Mouse (Mus musculus): Measurements from ENCODE around the gene Nin. TPM values are rescaled to one million over a fixed set of nuclear protein-coding genes. Genes with fewer than 3 reads are reported as not detected.

Nin gene
- total RNA-seq, 2 experiments from 2014 or later: 20.8 to 25.2 TPM

DNA sequence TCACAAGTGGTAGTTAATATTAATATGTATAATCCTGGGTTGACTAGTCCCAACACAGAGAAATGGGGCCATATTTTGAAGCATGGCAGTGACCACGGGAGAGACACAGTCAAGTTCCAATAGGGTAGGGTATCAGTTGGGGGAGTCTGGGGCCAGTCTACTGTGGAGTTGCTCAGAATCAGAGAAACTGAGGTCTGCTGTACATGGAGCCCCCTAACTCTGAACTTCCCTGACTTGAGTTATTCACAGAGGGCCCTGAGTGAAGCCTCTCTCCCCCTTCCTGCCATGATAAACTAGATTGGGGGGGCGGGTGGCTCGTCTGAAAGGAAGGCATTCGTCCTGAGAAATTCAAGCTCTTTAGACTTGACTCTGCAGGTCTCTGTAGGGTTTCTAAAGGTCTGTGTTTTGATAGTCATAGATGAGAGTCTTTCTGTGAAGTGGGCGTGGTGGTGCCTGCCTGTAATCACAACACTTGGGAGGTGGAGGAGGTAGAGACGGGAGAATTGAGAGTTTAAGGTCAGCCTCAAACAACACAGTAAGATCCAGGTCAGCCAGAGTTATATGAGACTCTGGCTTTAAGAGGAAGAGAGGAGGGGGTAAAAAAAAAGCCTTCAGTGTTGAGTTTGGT, 20.1 kb downstream of the Nin start:
- intact Hi-C loops (cut with DNase I): no loop called here
- DNase-seq: no peak

DNA sequence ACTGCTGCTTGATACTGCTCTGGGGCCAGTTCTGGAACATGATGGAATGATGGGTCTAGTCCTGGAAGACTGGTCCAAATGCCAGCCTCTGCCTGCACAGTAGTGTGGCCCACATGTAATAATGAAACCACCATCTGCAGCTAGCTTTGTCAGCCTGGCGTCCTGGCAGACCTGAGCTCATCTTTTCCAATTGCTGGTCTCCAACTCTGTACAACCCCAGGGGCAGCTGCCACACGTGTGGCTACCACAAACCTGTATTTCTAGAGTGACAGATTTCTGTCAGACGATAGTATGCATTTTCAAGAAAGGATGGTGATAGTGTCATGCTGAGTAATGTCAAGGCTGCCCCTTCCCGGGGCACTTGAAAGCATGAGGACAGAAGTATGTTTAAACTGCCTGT, 25.2 kb downstream of the Nin start:
- DNase-seq: no peak
- intact Hi-C loops (cut with DNase I): no loop called here

DNA sequence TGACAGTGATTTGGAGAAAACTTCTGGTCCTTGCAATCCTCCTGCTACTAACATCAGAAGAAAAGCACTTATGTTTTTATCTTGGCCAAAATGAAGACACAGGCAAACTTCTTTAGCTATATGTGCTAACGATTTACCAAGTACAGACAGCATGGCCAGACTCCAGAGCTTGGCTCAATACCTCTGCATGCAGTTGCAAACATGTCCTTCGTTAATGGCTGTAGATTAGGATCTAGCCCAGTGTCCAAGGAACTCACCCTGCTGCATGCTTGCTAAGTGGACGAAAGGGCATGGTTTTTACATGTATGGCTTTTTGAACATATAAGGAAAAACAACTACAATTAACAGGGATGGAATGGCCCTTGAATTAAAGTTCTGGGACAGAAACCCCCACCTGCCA, 28.2 kb downstream of the Nin start:
- intact Hi-C loops (cut with DNase I): no loop called here

DNA sequence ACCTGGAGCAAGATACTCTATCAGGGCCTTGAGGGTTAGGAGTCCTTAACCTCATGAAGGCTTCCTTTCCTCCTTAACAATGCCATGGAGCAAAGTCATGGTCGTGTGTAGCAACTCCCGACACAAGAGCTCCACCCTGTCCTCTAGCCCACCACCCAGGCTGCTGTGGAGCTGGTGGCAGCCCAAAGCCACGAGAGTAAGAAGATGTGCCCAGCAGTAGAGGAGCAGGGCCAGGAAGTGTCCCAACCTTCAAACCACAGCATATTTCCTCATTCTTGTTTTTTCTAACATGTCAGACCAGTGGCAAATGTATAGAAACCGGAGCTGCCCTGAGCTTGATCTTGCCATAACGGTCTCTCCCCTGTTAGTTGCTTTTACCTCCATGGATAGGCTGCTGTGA, 29.3 kb downstream of the Nin start:
- DNase-seq: no peak
- intact Hi-C loops (cut with DNase I): no loop called here

More for the DNA sequence above, 28.2 kb downstream of the Nin start:
- DNase-seq: no peak

DNA sequence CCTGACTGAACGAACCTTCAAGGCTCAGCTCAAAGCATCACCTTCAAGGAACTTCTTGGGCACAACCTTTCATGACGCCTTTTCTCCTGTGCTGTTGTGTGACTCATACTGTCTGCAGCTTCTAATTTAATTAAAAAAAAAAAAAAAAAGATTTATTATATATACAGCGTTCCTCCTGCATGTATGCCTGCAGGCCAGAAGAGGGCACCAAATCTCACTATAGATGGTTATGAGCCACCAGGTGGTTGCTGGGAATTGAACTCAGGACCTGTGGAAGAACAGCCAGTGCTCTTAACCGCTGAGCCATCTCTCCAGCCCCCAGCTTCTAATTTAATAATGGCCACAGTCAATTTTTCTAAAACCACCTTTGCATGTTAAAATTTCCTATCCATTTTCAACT, 29.8 kb downstream of the Nin start:
- no peak for DNase-seq
- intact Hi-C loops (cut with DNase I): no loop called here

DNA sequence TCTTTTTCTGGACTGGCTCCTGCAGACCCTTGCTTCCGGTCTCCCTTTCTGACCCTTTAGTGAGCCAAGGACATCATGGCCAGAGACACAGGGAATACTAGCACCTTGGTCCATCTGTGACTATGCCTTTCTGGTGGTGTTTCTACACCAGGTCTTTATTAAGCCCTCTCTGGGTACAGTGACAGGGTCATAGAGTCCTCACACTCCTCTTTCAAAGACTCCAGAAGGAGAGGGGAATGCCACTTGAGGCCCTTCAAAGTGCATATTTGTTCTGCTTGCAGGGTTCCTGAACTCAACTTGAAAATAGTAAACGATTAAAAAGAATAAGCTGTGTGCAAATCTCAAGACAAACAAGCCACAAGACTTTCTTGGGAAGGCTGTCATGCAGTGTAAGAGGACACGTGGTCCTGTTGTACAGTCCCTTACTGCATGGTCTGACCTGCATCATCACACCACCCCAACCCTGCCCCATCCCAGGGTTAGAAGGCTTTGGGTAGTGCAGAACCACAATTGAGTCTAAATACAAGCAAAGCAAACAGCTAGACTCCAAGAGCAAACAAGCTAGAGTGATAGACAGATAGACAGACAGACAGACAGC, 30.5 kb downstream of the Nin start:
- intact Hi-C loops (cut with DNase I): no loop called here
- DNase-seq: no peak

DNA sequence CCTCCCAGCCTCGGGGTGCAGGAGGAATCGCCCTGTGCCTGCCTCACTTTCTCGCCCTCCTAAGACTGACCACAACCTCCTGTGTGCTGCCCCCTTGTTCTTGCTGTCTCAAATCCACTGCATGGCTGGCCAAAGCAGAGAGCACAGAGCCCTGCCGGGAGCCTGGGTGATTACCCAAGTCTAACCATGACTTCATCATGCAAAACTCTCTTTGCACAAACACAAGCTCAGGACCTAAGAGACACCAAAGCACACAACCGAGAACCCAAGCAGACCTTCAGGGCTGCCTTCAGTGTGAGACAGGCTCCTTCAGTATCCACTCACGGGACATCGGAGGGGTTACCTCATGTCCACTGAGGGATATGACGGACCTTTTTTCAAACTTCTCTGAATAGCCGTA, 31.0 kb downstream of the Nin start:
- no peak for DNase-seq
- intact Hi-C loops (cut with DNase I): no loop called here

DNA sequence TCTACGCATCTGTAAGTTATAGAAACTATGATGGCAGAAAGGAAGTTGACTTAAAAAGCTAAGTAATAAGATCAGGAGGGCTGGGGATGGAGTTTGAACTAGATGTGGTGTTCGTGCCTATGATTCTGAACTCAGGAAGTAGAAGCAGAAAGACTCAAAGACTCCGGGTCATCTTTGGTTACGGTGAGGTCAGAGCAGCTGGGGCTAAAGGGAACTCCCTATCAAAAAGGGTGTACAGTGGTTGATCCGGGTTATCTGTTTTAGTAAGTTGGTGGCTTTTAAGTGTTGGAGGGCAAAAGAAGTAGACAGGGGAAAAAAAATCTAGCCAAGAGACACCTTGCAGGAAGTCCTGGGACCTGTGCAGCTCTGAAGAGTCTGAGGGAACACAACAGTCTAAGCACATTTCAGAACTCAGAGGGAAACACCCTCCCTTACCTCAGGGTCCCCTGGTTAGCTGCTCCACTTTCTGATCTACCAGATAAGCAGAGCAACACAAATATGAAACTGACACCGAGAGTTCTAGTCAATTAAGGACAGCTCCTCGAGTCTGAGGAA, 35.0 kb downstream of the Nin start:
- DNase-seq: no peak
- intact Hi-C loops (cut with DNase I): loop anchor here (5.0 kb wide), 1 partner anchor 69 kb away; no protein-coding TSS in a partner anchor

DNA sequence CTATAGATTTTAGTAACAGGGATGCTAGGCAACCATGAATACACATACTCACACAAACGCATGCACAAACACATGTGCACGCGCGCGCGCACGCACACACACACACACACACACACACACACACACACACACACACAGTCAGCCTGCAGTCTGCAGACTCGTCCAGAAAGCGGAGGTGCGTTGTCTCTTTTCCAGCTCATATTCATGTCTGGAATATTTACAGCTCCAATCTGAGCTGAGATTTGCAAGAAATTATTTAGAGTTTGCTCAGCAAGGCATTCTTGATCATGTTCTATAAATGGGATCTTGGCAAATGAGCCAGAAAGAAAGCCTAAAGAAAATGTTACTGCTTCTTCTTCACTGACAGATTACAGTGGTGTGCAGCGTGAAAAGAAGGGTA, 37.0 kb downstream of the Nin start:
- intact Hi-C loops (cut with DNase I): loop anchor here (5.0 kb wide), 1 partner anchor 71 kb away; no protein-coding TSS in a partner anchor
- no peak for DNase-seq

DNA sequence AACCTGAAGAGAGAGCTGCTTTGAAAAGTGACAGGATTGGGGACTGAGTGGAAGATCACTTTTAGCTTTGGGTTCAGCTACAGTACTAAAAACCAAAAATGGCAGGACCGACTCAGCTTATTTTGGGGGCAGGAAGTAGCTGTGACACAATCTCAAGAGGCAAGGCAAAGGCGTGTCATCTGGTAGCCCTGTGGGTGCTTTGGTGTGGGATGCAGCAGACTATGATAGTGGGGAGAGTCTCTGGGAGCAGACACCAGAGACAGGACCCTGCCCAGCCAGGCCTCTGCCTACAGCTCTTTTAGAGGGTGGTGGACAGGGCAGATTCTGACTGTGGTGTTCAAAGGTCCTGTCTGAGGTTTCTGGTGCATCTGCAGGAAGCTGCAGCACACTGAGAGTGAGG, 38.5 kb downstream of the Nin start:
- intact Hi-C loops (cut with DNase I): loop anchor here (5.0 kb wide), 1 partner anchor 72 kb away; no protein-coding TSS in a partner anchor
- no peak for DNase-seq

DNA sequence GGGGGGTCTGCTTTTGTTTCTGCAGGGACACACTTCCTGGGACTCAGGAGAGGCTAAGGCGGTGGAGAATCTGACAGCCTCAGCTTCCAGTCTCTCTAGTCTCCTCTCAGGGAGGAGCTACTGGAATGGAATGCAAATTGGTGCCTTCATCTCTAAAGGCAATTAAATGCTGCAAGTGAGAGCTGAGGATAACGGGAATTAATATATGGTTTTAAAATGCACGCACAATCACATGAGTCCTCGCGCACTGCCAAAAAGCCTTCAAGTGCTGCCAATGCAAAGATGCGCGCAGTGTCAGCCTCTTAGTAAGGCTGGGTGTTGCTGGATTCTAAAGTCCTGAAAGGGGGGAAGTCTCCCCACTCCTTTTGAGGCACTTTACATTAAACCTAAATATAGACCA, 42.6 kb downstream of the Nin start:
- no peak for DNase-seq
- intact Hi-C loops (cut with DNase I): no loop called here

DNA sequence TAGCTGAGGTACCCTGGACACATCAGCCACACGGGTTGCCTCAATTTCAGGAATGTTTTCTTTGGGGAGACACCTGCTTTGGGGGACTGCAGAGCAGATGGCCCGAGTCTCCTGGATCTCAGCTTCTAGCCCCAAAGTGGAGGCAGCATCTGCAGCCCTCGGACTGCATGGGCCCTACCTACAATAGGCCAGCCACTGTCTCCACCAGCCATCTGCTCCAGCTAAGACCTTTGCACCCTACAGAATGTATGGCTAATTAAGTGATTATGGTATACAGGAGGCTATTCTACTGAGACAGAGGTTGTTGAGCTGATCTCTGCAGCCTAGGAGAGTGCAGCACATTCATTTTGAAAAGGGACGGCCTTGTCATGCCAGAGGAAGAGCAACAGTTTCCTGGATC, 43.2 kb downstream of the Nin start:
- no peak for DNase-seq

DNA sequence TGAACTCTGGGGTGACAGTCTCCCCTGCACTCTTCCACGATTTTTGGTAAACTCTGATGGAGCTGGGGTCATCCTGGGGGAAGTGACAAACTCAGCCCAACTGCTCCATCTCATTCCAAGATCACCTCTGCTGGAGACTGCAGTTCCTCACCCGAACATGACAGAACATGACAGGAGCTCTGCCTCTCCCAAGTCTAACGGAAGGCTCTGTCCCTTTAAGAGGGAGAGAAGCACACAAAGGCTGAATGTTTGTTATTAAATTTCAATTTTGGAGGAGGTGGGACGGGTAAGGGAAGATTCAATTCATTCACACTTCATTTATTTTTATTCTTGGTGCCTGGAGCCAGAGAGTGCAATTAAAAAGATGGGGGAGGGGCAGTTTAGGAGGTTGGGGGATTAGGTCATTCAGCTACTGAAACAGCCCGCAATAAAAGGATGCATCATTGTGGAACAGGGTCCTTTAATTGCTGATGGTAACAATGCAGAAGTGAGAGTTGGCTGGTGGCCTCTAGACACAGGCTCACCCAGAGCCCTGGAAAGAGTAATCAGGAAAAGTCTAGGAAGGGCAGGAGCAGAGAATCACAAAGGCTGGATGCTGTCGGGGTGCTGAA, 44.8 kb downstream of the Nin start:
- DNase-seq: no peak
- intact Hi-C loops (cut with DNase I): no loop called here

More for the DNA sequence above, 43.2 kb downstream of the Nin start:
- intact Hi-C loops (cut with DNase I): no loop called here

DNA sequence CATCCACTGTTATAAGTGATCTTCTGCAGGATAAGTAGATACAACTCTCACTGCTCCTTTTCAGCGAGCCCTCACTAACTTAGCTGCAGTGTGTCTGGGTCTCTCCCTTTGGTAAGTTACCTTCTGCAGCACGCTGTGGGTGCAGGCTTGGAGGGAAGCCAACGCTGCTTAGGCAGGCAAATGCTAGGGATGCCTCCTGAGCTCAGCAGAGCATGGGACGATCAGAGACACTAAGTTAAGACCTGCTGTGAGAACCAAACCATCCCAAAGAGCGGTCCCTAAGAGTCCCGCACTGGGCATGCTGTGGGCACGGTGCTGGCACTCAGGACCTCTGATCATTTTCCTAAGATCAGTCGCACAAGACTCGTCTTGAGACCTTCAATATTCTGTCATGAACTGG, 45.7 kb downstream of the Nin start:
- DNase-seq: no peak
- intact Hi-C loops (cut with DNase I): no loop called here

DNA sequence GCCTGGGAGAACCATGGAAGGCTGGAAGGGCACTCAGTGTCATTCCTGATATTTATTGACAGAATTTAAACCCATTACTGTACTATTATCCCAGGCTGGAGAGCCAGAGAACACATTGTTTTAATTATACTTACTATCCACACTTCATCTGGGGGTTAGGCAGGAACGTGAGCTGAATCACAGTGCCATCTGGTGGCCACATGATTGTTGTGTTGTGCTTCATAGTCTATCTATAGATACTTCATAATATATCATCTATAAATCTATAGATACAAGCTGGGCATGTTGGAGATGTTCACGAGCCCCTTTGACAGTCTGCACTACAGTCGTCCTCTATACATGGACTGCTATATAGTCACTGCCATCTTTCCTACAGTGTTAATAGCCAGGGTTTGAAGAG, 51.4 kb downstream of the Nin start:
- intact Hi-C loops (cut with DNase I): no loop called here
- no peak for DNase-seq

DNA sequence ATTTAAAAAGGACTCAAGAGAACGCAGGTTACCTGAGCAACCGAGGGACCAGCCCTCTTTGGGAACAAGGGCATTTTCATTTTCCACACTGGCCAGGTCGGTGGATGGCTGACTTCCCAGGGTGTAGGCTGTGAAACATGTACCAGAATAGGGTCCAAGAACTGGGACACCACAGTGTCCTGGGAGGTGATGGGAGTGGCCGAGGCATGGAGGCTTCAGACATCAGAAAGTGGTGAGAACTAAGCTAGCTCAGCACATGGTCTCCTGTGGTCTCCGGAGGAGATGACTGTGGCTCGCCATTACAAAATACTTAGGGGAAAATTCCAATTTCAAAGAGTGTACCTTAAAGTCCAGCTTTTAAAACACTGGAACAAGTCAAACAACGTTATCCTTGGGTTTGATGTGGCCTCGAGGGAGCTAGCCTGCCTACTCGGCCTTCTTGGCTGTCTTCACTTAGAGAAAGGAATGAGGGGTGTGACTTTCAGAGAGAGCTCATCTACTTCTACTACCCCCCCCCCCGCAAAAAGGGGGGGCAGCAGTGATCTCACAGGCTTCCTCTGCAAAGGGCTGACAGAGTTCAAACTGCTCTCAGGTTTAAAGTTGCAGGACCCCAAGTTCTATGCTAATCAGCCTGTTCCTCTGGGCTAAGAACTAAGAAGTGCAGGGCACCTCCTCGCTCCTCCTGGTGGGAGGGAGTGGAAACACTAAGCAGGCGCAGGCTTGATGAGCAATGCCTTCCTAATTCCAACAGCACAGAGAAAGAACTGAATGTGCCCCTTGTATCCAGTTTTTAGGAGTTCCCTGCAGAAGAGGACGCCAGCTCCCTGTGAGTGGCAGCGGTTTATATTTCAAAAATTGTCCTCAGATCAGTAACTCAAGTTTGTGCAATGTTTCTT, 54.3 kb downstream of the Nin start:
- DNase-seq: peak in 1 of 2 experiments; percentile 42
- intact Hi-C loops (cut with DNase I): loop anchor here (10.0 kb wide), 1 partner anchor 584 kb away; no protein-coding TSS in a partner anchor

DNA sequence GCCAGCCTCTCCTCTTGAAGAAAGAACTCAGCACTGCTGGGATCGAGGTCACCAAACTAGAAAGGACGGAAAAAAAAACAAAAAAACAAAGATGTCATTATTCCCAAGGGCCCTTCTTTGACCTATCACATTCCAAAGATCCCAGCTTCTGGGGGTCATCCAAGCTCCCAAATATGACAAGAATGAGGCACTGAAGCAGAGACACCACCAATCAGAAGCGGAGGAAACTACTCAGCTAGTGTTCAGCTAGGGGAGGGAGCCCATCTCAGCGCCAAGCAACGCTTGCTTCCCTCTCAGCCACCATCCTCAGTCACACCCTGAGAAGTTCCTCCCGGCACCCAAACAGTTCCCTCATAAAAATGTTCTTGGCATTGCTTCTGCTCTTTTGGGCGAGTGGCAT, 62.8 kb downstream of the Nin start:
- peak in 1 of 2 experiments; percentile 58 for DNase-seq
- intact Hi-C loops (cut with DNase I): loop anchor here (10.0 kb wide), 1 partner anchor 576 kb away; no protein-coding TSS in a partner anchor

DNA sequence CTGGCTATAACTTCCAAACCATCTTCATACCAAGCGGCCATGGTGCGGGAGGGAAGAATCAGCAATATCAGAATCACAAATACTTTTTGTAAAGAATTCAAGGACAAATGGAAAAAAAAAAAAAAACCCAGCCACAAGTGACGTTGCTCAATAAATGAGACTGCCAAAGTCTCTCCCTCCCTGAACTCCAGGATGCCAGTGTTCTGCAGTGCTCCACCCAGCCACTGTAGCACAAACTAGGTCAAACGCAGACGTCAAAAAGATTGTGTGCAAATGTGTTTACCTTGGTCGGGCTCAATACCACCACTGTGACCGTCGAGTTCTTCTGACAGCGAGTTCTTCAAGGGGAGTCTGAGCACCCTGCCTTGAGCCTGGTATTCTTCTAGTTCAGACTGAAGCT, 64.8 kb downstream of the Nin start:
- intact Hi-C loops (cut with DNase I): loop anchor here (5.0 kb wide), 1 partner anchor 86 kb away; no protein-coding TSS in a partner anchor
- DNase-seq: no peak

DNA sequence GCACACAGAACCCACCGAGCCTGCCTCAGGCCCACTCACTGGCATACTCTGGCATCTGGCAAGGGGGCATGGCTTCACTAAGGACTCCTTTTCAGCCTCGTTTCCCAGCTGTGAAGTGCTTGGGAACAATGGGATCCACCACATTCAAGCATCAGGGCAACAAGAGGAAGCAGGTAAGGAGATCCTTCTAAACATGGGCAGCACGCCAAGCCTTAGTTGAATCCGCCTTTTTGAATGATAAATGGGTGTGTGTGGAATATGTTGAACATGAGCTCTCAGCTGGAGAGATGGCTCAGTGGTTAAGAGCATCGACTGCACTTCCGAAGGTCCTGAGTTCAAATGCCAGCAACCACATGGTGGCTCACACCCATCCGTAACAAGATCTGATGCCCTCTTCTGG, 66.2 kb downstream of the Nin start:
- no peak for DNase-seq
- intact Hi-C loops (cut with DNase I): loop anchor here (5.0 kb wide), 1 partner anchor 85 kb away; no protein-coding TSS in a partner anchor

DNA sequence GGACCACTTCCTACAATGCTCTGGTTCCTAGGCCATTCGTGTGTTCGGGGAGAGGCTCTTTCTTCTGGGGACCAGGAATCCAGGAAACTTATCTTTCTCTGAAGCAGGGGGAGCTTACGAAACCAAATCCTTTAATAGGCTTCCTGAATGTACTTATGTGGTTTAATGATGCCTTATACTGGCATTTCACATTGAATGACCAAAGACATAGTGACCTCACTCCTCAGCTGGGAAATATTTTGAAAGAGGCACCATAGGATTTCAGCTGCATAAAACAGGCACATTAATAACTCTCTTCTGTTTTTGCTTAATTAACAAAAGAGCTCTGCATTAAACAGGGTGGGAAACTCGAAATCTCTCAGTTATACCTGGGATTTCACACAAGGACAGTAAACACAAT, 69.2 kb downstream of the Nin start:
- DNase-seq: no peak
- intact Hi-C loops (cut with DNase I): no loop called here

DNA sequence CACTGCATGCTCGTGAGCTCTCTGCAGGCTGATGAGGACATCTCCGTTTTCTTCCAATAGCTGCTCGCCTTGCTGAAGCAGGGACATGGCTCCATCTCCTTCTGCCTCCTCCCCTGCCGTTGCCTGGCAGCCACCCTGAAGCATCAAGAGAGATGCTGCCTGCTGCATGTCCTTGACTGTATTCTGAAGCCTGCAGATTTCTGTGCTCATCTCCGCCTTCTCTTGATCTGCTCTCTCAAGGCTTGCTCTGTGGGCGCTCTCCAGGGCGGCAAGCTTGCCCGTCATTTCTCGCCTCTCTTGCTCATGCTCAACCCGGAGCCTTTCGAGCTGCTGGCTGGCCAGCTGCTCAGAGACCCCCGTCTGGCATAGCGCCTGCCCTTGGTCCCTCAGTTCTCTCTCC, 70.1 kb downstream of the Nin start:
- no peak for DNase-seq
- intact Hi-C loops (cut with DNase I): no loop called here
